Mouse (Mus musculus) embryonic facial prominence, embryonic 14.5 days (tissue): Measurements from ENCODE around the gene Hmx2. TPM values are rescaled to one million over a fixed set of nuclear protein-coding genes. Genes with fewer than 3 reads are reported as not detected.

ENCODE experiments used
- ATAC-seq: fragments of 200-750 bp; cut with Nextera tagmentation; 2 replicates; pipeline ENCODE4 v1.8.0; 2017; ENCODE audit warnings: low read depth, moderate number of reproducible peaks, moderate TSS enrichment
- DNase-seq: peaks from one replicate; pipeline ENCODE4 v3.0.0-alpha.2; 2015; ENCODE audit warnings: low spot score
- H3K27ac ChIP-seq: fragments of 300-500 bp; sonication (generic); replicated peaks from 2 replicates; pipeline ENCODE4 v1.5.1; 2014; ENCODE audit warnings: low read depth, mild to moderate bottlenecking, low read length, moderate library complexity
- H3K27me3 ChIP-seq: fragments of 300-500 bp; sonication (generic); replicated peaks from 2 replicates; pipeline ENCODE4 v1.6.1; 2014; ENCODE audit warnings: low read length; ENCODE audit not compliant: control insufficient read depth, insufficient read depth
- H3K36me3 ChIP-seq: fragments of 300-500 bp; sonication (generic); 2 replicates; pipeline ENCODE4 v1.6.1; 2014; ENCODE audit warnings: low read length, mixed read lengths; ENCODE audit not compliant: control insufficient read depth, insufficient read depth
- H3K4me1 ChIP-seq: fragments of 300-500 bp; sonication (generic); 2 replicates; pipeline ENCODE4 v1.6.1; 2014; ENCODE audit warnings: antibody characterized with exemption, low read length; ENCODE audit not compliant: control insufficient read depth, insufficient read depth
- H3K4me2 ChIP-seq: fragments of 300-500 bp; sonication (generic); 2 replicates; pipeline ENCODE4 v1.6.1; 2014; ENCODE audit warnings: low read depth, mild to moderate bottlenecking, low read length, moderate library complexity, mixed read lengths
- H3K4me3 ChIP-seq: fragments of 300-500 bp; sonication (generic); 2 replicates; pipeline ENCODE4 v1.5.1; 2014; ENCODE audit warnings: low read depth, mild to moderate bottlenecking, low read length
- H3K9ac ChIP-seq: fragments of 300-500 bp; sonication (generic); 2 replicates; pipeline ENCODE4 v1.6.1; 2014; ENCODE audit warnings: low read depth, mild to moderate bottlenecking, low read length, moderate library complexity, mixed read lengths
- H3K9me3 ChIP-seq: fragments of 300-500 bp; sonication (generic); 2 replicates; pipeline ENCODE4 v1.6.1; 2016; ENCODE audit warnings: low read length; ENCODE audit not compliant: control insufficient read depth
- WGBS: fragments of 180-500 bp; shearing (Covaris S2); extraction: QIAGEN DNeasy Blood & Tissue Kit; methylation state at CpG from one replicate; pipeline ENCODE4 v1.1.7; 2014; 5-methylcytosine and 5-hydroxymethylcytosine counted together
- polyA plus RNA-seq: library from polyadenylated mRNA; unstranded; fragments of >200 nt; fragmentation: Nextera tagmentation; extraction: Ambion mirVana; gene quantifications from 2 replicates; pipeline ENCODE4 v1.2.1, GENCODE M21; 2014

Gene Hmx2
- polyA plus RNA-seq, 1 experiment from 2014 or later: 0.17 TPM

DNA sequence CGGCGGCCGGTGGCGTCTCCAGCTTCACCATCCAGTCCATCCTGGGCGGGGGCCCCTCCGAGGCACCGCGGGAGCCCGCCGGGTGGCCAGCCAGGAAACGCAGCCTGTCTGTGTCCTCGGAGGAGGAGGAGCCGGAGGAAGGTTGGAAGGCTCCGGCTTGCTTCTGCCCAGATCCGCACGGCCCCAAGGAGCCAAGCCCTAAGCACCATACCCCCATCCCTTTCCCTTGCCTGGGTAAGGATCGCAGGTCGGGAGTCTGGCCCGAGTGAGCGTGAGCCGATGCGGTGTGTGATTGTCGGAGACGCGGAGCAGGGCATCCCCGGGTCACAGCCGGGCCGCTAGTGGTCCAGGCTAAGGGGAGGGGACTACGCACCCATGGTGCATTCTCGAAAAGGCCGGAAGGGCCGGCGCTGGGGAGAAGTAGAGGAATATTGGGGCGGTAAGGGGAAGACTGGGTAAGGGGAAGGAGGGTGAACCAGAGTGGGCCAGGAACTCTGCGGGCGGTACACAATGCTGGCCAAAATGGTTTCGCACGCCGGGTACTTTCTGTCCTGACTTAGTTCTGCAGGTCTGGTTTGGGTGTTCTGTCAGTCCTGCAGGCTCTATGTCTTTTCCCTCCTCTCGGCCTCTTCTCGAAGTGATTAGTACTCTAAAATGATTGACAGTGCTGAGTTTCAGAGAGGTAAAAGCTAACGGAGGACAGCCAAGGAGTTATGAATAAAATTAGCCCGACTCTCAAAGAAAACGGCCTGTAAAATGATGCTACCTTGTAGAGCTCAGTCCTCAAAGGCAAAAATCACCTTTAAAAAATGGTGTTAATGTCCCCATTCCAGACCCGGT lies 6.0 kb downstream of the Hmx2 start:
- H3K9ac ChIP-seq: no peak overlapping the region
- no peak for DNase-seq
- no peak overlapping the region for H3K27ac ChIP-seq
- peaks cover 13% of the 10 kb centered on the region for H3K4me1 ChIP-seq
- ATAC-seq: peak; percentile 30
- peaks cover 100% of the 10 kb centered on the region for H3K27me3 ChIP-seq
- H3K4me3 ChIP-seq: peak overlapping the region; percentile 34
- under 1% methylated on average over 37 of the region's 45 CpGs for WGBS
- H3K36me3 ChIP-seq: no peaks in the 10 kb centered on the region
- H3K9me3 ChIP-seq: no peaks in the 10 kb centered on the region
- peak overlapping the region; percentile 55 for H3K4me2 ChIP-seq

DNA sequence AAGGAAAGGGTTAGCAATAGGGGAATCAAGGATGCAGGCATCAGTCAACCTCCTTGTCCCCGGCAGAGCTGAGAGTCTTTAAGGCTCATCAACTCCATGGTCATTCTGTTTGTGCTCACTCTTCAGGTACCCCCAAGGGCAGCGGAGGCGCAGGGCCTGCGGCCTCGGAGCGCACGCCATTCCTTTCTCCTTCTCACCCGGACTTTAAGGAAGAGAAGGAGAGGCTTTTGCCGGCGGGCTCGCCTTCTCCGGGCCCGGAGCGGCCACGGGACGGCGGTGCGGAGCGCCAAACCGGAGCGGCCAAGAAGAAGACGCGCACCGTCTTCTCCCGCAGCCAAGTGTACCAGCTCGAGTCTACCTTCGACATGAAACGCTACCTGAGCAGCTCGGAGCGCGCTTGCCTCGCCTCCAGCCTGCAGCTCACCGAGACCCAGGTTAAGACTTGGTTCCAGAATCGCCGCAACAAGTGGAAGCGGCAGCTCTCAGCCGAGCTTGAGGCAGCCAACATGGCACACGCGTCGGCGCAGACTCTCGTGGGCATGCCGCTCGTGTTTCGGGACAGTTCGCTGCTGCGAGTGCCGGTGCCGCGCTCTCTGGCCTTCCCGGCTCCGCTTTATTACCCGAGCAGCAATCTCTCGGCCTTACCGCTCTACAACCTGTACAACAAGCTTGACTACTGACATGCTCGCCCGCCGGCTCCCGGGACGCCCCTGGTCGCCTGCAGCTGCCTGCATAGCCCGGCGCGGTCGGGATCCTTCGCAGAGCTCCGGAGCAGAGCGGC lies 6.9 kb downstream of the Hmx2 start:
- DNase-seq (peak; percentile 40), ATAC-seq (no peak)
- Histone ChIP-seq H3K27ac (no peak overlapping the region), H3K9ac (no peak overlapping the region), H3K36me3 (no peaks in the 10 kb centered on the region), H3K9me3 (no peaks in the 10 kb centered on the region), H3K4me3 (peak overlapping the region; percentile 21), H3K4me1 (peaks cover 13% of the 10 kb centered on the region), H3K4me2 (peak overlapping the region; percentile 36), H3K27me3 (peaks cover 92% of the 10 kb centered on the region)
- under 1% methylated on average over 61 of the region's 68 CpGs for WGBS

GRCm38 (mm10) chr7:131556116-131556515 lies 7.5 kb downstream of the Hmx2 start:
- H3K4me2 ChIP-seq: no peak overlapping the region; the same call in 1 of the 2 replicates
- ATAC-seq: no peak

GRCm38 (mm10) chr7:131556541-131557271 lies 8.1 kb downstream of the Hmx2 start:
- H3K36me3 ChIP-seq: peaks cover under 1% of the 10 kb centered on the region; the same call in 1 of the 2 replicates
- ATAC-seq: no peak
- no peak overlapping the region for H3K27ac ChIP-seq
- WGBS: under 1% methylated on average over 37 of the region's 37 CpGs
- H3K4me1 ChIP-seq: peaks cover 22% of the 10 kb centered on the region
- no peak overlapping the region for H3K9ac ChIP-seq
- H3K4me3 ChIP-seq: no peak overlapping the region
- no peak overlapping the region for H3K4me2 ChIP-seq
- DNase-seq: no peak
- peaks cover 80% of the 10 kb centered on the region for H3K27me3 ChIP-seq
- no peaks in the 10 kb centered on the region for H3K9me3 ChIP-seq

More at GRCm38 (mm10) chr7:131556116-131556515, 7.5 kb downstream of the Hmx2 start:
- no peak for DNase-seq
- H3K27me3 ChIP-seq: peaks cover 86% of the 10 kb centered on the region
- H3K9ac ChIP-seq: no peak overlapping the region
- peaks cover 17% of the 10 kb centered on the region for H3K4me1 ChIP-seq
- H3K27ac ChIP-seq: no peak overlapping the region
- no peaks in the 10 kb centered on the region for H3K36me3 ChIP-seq
- no peaks in the 10 kb centered on the region for H3K9me3 ChIP-seq
- 2% methylated on average over 9 of the region's 9 CpGs for WGBS
- peak overlapping the region; percentile 21 for H3K4me3 ChIP-seq

GRCm38 (mm10) chr7:131557751-131558150 lies 9.2 kb downstream of the Hmx2 start:
- no peak overlapping the region for H3K9ac ChIP-seq
- peaks cover 69% of the 10 kb centered on the region for H3K27me3 ChIP-seq
- H3K4me3 ChIP-seq: no peak overlapping the region
- ATAC-seq (no peak), DNase-seq (no peak)
- WGBS: 36% methylated on average over 2 of the region's 2 CpGs
- H3K4me1 ChIP-seq: peaks cover 22% of the 10 kb centered on the region
- no peak overlapping the region for H3K4me2 ChIP-seq
- H3K36me3 ChIP-seq: peaks cover 11% of the 10 kb centered on the region
- H3K27ac ChIP-seq: no peak overlapping the region
- no peaks in the 10 kb centered on the region for H3K9me3 ChIP-seq

DNA sequence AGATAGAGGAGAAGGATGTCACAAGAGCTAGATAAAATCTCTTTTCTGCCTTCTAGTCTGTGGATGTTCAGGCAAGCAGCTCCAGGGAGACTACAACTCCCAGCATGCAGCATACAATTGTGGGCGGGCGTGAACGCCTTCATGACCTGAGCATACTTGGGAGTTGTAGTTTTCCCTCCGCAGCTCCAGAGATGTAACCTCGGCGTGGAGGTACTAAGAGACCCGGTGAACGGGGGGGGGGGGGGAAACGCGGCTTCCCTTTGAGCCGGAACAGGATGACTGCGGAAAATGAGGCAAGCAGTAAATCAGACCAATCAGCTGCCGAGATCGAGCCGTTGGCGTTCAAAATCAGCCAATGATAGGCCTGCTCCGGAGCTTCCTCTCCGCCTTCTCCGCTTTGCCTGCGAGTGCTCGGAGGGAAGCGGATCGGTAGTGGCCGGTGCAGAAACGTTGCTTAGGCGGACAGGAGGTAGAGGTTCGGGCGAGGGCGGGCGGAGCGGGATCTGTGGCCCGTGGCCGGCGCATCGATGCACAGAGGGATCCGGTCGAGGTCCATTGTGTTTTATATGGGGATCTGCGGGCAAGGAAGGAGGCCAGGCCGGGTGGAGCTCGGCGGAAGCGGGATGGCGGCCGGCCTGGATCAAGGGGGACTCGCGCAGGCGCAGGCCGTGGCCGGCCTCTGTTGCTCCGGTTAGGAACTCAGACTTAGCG lies 11.6 kb downstream of the Hmx2 start, which contains the start of gene Bub3:
Gene Bub3, plus strand, starts transcription at position 237 of the 711 bp plus-strand sequence.
- peaks cover 31% of the 10 kb centered on the region for H3K36me3 ChIP-seq
- peak within 1 kb of the TSS; percentile 87 for H3K9ac ChIP-seq
- ATAC-seq (peak; percentile 94), DNase-seq (peak; percentile 99)
- peaks cover 13% of the 10 kb centered on the region for H3K4me1 ChIP-seq
- 0% methylated on average over 25 of the region's 51 CpGs for WGBS
- peak within 1 kb of the TSS; percentile 83 for H3K4me2 ChIP-seq
- peak within 1 kb of the TSS; percentile 84 for H3K4me3 ChIP-seq
- peak within 1 kb of the TSS; percentile 91 for H3K27ac ChIP-seq
- H3K27me3 ChIP-seq: peaks cover 45% of the 10 kb centered on the region
- H3K9me3 ChIP-seq: no peaks in the 10 kb centered on the region

GRCm38 (mm10) chr7:131560697-131561042 lies 12.1 kb downstream of the Hmx2 start:
- ATAC-seq (peak; percentile 16; the same call in 1 of the 2 replicates), DNase-seq (no peak)
- under 1% methylated on average over 14 of the region's 14 CpGs for WGBS
- Histone ChIP-seq H3K9me3 (no peaks in the 10 kb centered on the region), H3K27ac (peak overlapping the region; percentile 91), H3K4me2 (peak overlapping the region; percentile 83), H3K4me1 (peaks cover 10% of the 10 kb centered on the region), H3K36me3 (peaks cover 35% of the 10 kb centered on the region), H3K4me3 (peak overlapping the region; percentile 84), H3K27me3 (peaks cover 40% of the 10 kb centered on the region), H3K9ac (peak overlapping the region; percentile 87)

GRCm38 (mm10) chr7:131575246-131575645 lies 26.7 kb downstream of the Hmx2 start:
- no peak for DNase-seq
- no peak overlapping the region for H3K4me3 ChIP-seq
- ATAC-seq: no peak
- WGBS: 74% methylated on average over 6 of the region's 6 CpGs
- no peak overlapping the region for H3K27ac ChIP-seq
- H3K9me3 ChIP-seq: no peaks in the 10 kb centered on the region
- H3K4me1 ChIP-seq: no peaks in the 10 kb centered on the region
- no peaks in the 10 kb centered on the region for H3K27me3 ChIP-seq
- H3K4me2 ChIP-seq: no peak overlapping the region
- H3K36me3 ChIP-seq: peaks cover 30% of the 10 kb centered on the region
- no peak overlapping the region for H3K9ac ChIP-seq
